Mouse (Mus musculus) heart, postnatal 0 days (tissue): ENCODE measurements around the gene Phf11c. TPM values are rescaled to one million over a fixed set of nuclear protein-coding genes. Genes with fewer than 3 reads are reported as not detected.
"Not testable (repeated sequence)": the region's sequence is repeated elsewhere in the genome, so short reads cannot be mapped to it uniquely, and the experiment has no call there.

Source experiments
- ATAC-seq: fragments of 200-750 bp; cut with Nextera tagmentation; 2 replicates; pipeline ENCODE4 v1.8.0; 2017; ENCODE audit warnings: low read depth, moderate number of reproducible peaks, moderate library complexity; ENCODE audit not compliant: insufficient read depth
- DNase-seq: peaks from one replicate; pipeline ENCODE4 v3.0.0-alpha.2; 2016; ENCODE audit warnings: low spot score
- H3K27ac ChIP-seq: fragments of 300-500 bp; sonication (generic); 2 replicates; pipeline ENCODE4 v1.5.1; 2014; ENCODE audit warnings: low read depth, mild to moderate bottlenecking
- H3K27me3 ChIP-seq: fragments of 300-500 bp; sonication (generic); 2 replicates; pipeline ENCODE4 v1.6.1; 2014; ENCODE audit warnings: low read length, mixed read lengths; ENCODE audit not compliant: control insufficient read depth, insufficient read depth
- H3K36me3 ChIP-seq: fragments of 300-500 bp; sonication (generic); replicated peaks from 2 replicates; pipeline ENCODE4 v1.6.1; 2014; ENCODE audit warnings: low read length, mixed read lengths; ENCODE audit not compliant: control insufficient read depth, insufficient read depth
- H3K4me1 ChIP-seq: fragments of 300-500 bp; sonication (generic); 2 replicates; pipeline ENCODE4 v1.6.1; 2014; ENCODE audit warnings: antibody characterized with exemption; ENCODE audit not compliant: control insufficient read depth, insufficient read depth
- H3K4me2 ChIP-seq: fragments of 300-500 bp; sonication (generic); 2 replicates; pipeline ENCODE4 v1.6.1; 2014; ENCODE audit warnings: low read depth, mild to moderate bottlenecking, low read length, moderate library complexity
- H3K4me3 ChIP-seq: fragments of 300-500 bp; sonication (generic); 2 replicates; pipeline ENCODE4 v1.5.1; 2014; ENCODE audit warnings: low read depth, low read length
- H3K9ac ChIP-seq: fragments of 300-500 bp; sonication (generic); replicated peaks from 2 replicates; pipeline ENCODE4 v1.6.1; 2014; ENCODE audit warnings: low read depth, low read length, mixed read lengths
- H3K9me3 ChIP-seq: fragments of 300-500 bp; sonication (generic); replicated peaks from 2 replicates; pipeline ENCODE4 v1.6.1; 2016; ENCODE audit warnings: low read length; ENCODE audit not compliant: control insufficient read depth
- CTCF ChIP-seq: IDR thresholded peaks from 2 replicates; pipeline ENCODE4 v1.5.1; 2016; ENCODE audit warnings: antibody characterized with exemption, control low read depth, low read depth
- EP300 ChIP-seq: IDR thresholded peaks from 2 replicates; pipeline ENCODE4 v1.6.1; 2016; ENCODE audit warnings: antibody characterized with exemption, low read depth
- WGBS: fragments of 180-500 bp; shearing (Covaris S2); extraction: QIAGEN DNeasy Blood & Tissue Kit; methylation state at CpG from one replicate; pipeline ENCODE4 v1.1.7; 2014; 5-methylcytosine and 5-hydroxymethylcytosine counted together
- polyA plus RNA-seq: library from polyadenylated mRNA; unstranded; fragments of >200 nt; fragmentation: Nextera tagmentation; extraction: Ambion mirVana; gene quantifications from 2 replicates; pipeline ENCODE4 v1.2.1, GENCODE M21; 2015
- total RNA-seq: library from RNA; depleted of rRNA; stranded (reverse); fragments of >200 nt; gene quantifications from 2 replicates; pipeline ENCODE4 v1.2.3, GENCODE M21; 2014; ENCODE audit warnings: low replicate concordance

Gene Phf11c
- total and polyA plus RNA-seq, 2 experiments from 2014 or later, result 0.18 TPM; not detected in 1

DNA sequence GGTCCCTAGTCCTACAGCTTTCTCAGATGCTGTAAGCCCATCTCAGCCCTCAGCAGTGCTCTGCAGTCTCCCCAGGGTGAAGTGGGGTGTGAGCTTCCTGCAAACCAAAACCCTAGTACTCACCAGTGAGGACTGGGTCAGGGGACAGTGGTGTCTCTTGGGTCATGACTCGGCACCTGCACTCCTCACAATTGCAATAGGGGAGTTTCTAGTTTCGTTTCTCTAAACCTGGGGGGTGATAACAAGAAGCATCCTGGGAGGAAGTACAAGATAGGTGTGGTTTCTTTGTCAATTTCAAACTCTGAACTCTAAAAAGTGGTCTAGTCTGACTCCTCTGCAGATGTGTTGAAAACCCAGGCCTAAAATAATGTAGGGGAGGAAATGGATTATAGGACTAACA, 1.8 kb upstream of the Phf11c start:
- 67% methylated on average over 2 of the region's 2 CpGs for WGBS
- no peaks in the 10 kb centered on the region for H3K36me3 ChIP-seq
- no peak overlapping the region for H3K27ac ChIP-seq
- H3K4me3 ChIP-seq, result no peak overlapping the region
- ATAC-seq (no peak), DNase-seq (no peak)
- no peak overlapping the region for H3K4me2 ChIP-seq
- H3K9me3 ChIP-seq, result no peaks in the 10 kb centered on the region
- no peaks in the 10 kb centered on the region for H3K27me3 ChIP-seq
- H3K9ac ChIP-seq, result no peak overlapping the region
- TF ChIP-seq CTCF (no peak), EP300 (no peak)
- H3K4me1 ChIP-seq, result no peaks in the 10 kb centered on the region

DNA sequence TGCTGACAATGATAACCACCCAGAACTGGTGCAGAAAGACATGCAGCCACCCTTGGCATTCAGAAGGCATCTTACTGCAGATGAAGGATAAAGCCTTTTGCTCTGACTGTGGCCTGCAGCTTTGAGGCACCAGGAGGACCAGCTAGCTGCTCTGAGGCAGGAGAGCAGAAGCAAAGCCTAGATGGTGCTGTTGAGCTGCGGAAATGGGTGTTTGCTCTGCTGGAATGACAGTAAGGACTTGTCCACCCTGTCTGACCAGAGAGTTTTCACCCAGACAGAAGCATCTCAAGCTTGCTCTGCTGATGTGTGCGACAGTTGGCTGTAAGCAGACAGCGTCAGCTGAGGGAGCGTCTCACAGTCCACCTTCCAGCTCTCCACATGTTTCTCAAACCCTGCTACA, 5.0 kb downstream of the Phf11c start:
- not testable (repeated sequence) for H3K4me1 ChIP-seq, ATAC-seq, H3K9ac ChIP-seq, DNase-seq, H3K9me3 ChIP-seq, H3K4me2 ChIP-seq, H3K36me3 ChIP-seq, H3K27ac ChIP-seq, H3K27me3 ChIP-seq, H3K4me3 ChIP-seq
- peak; percentile 47 for TF ChIP-seq CTCF
- 44% methylated on average over 4 of the region's 4 CpGs for WGBS

DNA sequence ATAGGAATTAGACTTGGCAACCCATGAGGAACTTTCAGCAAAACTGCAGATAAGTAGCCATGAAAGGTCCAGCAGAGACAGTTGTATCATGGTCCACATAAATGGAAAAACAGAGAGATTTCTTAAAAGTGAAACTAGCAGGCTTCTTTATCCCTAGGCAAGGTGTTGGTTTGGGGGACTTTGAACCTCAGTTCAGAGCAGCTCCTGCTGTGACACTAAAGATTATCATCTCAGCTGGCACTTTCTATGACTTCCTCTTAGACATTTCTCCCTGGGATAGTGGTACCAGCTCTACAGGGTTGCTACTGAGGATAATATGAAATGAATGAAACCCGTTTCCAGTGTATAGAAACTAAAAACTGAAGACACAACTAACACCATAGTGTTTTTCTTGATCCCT, 5.6 kb downstream of the Phf11c start:
- H3K36me3 ChIP-seq, result no peaks in the 10 kb centered on the region
- no peak overlapping the region for H3K27ac ChIP-seq
- H3K4me2 ChIP-seq, result no peak overlapping the region
- no peaks in the 10 kb centered on the region for H3K27me3 ChIP-seq
- DNase-seq, result no peak
- ATAC-seq, result no peak
- no peaks in the 10 kb centered on the region for H3K4me1 ChIP-seq
- H3K9ac ChIP-seq, result no peak overlapping the region
- TF ChIP-seq CTCF (no peak), EP300 (no peak)
- 79% methylated on average over 1 of the region's 1 CpGs for WGBS
- H3K9me3 ChIP-seq, result no peaks in the 10 kb centered on the region
- no peak overlapping the region for H3K4me3 ChIP-seq

DNA sequence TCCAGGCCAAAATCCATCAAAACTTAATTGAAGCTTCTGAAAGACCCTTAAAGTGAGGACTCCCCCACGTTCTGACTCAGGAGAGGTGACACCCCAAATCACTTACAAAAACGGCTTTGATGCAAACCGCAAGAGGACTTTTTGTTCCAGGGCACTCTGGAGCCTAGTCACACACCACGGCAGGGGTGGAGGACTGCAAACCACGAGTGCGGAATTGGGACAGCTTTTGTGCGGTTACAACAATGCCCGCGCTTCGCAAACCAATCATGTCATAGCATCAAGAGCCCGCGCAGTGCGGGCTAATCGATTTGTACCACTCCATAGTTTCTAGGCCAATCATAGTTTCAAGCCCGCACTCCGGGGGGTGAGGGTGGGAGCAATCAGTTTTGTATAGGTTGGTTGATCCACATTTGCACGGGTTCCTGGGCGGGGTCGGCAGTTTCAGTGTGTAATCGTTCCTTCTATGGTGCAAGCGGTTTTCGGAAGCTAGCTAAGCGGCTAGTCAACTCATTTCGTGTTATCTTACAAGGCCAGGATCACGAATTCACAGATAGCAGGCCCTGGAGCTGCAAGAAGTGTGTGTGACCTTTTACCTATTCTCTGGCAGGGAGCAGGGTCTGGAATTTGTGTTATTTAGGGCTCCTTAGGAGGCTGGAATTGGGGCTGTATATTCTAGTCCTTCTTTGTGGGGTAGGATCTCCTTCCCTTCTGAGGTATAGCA, 24.7 kb downstream of the Phf11c start:
- DNase-seq (no peak), ATAC-seq (no peak)
- Histone ChIP-seq H3K4me2 (no peak overlapping the region), H3K9ac (no peak overlapping the region), H3K36me3 (no peaks in the 10 kb centered on the region), H3K9me3 (0 out of 2 replicates have a peak, but pooled peaks cover 4% of the 10 kb centered on the region), H3K27me3 (no peaks in the 10 kb centered on the region), H3K4me1 (no peaks in the 10 kb centered on the region), H3K4me3 (no peak overlapping the region), H3K27ac (no peak overlapping the region)
- WGBS, result 87% methylated on average over 25 of the region's 25 CpGs
- TF ChIP-seq EP300 (no peak), CTCF (no peak)

DNA sequence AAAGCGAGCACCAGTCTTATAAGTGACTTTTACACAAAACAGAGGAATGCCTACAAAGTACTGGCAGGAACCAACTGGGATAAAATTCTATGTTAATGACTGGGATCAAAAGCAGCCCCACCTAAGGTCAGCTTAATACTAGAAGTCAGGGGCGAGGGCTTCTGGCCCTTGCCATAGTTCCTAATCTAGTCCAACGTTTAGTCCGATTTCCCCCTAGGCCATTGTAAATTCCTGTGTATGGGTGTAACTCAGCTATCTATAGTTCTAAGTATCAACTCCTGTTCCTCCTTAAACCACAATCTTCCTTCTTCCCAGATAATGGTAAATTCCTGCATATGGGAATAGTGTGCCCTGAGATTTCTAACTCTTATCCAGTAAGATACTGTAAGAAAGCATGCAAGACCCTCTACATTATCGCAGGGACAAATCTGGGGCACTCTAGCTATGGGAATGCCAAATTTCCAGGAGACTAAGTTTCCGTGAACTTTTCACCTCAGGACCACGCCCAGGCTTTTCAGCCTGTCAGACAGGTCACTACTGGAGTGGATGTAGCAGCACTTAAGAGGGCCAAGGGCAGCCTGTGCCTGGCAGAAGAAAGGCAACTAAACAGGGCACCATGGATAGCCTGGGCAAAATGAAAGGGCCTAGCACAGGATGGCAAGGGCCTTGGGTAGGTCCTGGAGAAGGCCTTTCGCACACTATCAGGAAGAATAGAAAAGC, 28.6 kb downstream of the Phf11c start:
- no peak overlapping the region for H3K9ac ChIP-seq

More for the DNA sequence above, 28.6 kb downstream of the Phf11c start:
- no peak for TF ChIP-seq EP300
- TF ChIP-seq CTCF, result no peak
- DNase-seq (no peak), ATAC-seq (no peak)
- Histone ChIP-seq H3K36me3 (no peaks in the 10 kb centered on the region), H3K4me1 (no peaks in the 10 kb centered on the region), H3K4me2 (no peak overlapping the region), H3K9me3 (0 out of 2 replicates have a peak, but pooled peaks cover 4% of the 10 kb centered on the region), H3K27me3 (no peaks in the 10 kb centered on the region), H3K4me3 (no peak overlapping the region), H3K27ac (no peak overlapping the region)
- WGBS, result 54% methylated on average over 8 of the region's 8 CpGs
